Mouse (Mus musculus) layer of hippocampus, adult 6 months (tissue): ENCODE results near the gene Zfp184. TPM values are rescaled to one million over a fixed set of nuclear protein-coding genes. Genes with fewer than 3 reads are reported as not detected.
A peak's percentile ranks its signal among the peaks of the same experiment; 100 is the strongest.

Experiments
- long read RNA-seq, 2 experiments: library from polyadenylated mRNA; unstranded; transcript quantifications; one replicate each; pipeline ENCODE4 v2.0.0; 2019 to 2020
- microRNA-seq: library from miRNA; unstranded; fragments of <30 nt; microRNA quantifications from one replicate; pipeline ENCODE4 v1.2.0, GENCODE M21; 2020
- polyA plus RNA-seq: library from polyadenylated mRNA; unstranded; fragments of <200 nt; fragmentation: Nextera tagmentation; gene quantifications from 2 replicates; pipeline ENCODE4 v1.2.3, GENCODE M21; 2021

Gene Zfp184
- polyA plus RNA-seq, result 0.98 and 1.5 TPM in 2 replicates
- long read RNA-seq, experiment 1, partial matches to known transcripts, result 0 of 5 reads
- long read RNA-seq, experiment 1, other reads (novel, unspliced or antisense), result 2 of 5 reads
- long read RNA-seq, experiment 2, transcript Zfp184-202 (6 exons, 3,198 nt), result minor isoform, 9 of 25 reads
- long read RNA-seq, experiment 2, transcript Zfp184-205 (6 exons, 2,703 nt), result major isoform, 10 of 25 reads
- long read RNA-seq, experiment 2, partial matches to known transcripts, result 1 of 25 reads
- long read RNA-seq, experiment 2, other reads (novel, unspliced or antisense), result 3 of 25 reads

DNA sequence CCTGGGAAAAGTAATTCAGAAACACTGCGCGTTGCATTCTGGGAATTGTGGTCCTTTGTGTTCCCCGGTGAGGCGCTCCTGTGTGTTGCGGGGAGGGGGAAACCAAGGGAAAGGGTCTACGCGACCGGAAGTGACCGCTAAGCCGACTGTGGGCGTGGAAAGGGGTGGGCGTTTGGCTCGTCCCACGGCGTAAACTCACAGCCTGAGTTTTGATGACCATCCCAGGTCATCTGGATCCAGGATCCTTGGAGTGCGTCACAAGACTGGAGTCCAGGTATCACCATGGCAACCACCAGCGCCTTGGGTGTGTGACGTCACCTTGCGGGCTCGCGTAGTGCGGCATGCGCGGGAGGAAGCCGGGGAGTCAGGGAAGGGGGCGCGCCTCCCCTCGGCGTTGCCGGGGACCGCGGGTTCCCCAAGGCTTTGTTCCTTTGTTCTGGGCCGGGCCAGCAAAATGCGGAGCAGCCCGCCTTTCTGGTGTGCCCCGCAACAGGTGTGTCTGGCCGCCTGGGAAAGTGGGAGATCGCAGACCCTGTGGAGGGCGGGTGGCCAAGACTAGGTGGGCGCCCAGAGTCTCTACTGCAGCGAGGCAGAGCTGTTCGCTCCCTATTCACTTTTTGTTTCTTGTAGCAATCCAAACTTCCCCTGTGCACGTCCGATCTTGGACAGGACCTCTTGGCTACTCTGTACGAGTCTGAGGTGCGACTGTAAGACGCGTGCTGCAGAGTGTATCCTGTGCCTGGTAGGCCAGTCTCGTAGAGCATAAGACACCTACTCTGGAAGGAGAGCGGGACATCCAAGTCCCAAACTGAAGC, at the start of gene Zfp184:
Gene Zfp184 (plus strand): TSS at position 169 of the 815 bp plus-strand sequence.

DNA sequence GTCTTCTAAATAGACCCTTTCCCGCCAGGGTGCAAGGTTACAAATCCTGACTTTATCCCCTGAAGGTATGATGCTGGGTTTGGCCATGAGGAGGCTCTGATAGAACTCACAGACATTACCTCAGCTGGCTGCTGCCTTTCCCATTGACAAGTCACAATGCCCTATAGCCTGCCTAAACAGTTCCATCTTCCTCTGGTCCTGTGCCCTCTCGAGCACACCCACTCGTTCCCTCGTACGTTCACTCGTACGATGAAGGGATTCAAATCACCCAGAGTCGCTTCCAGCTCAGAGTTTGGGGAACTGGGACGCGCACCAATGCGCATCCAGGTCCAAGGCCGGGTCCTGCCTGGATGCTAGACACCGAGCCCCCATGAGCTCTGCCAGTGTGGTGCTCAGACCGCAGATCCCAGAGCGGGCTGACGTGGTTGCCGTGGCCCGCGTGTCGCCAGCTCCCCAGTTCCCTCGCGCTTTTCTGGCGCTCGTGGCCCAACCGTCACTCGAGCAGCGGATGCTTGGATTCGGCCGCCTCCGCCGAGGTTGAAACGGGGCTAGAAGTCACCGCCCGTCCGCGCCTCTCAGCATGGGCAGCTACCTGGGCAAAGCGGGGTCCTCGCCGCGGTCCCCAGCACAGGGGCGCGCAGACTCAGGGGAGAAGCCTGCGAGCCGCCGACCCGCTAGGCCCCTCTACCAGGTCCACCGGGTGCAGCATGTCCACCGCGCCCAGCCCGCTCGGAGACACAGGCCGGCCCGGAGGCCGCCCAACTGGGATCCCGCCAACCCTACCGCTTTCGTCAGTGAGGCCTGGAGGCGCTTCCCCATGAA, 36.3 kb downstream of the Zfp184 start, which contains the start of gene Pom121l2:
Gene Pom121l2 (plus strand): TSS at position 214 of the 822 bp plus-strand sequence.

DNA sequence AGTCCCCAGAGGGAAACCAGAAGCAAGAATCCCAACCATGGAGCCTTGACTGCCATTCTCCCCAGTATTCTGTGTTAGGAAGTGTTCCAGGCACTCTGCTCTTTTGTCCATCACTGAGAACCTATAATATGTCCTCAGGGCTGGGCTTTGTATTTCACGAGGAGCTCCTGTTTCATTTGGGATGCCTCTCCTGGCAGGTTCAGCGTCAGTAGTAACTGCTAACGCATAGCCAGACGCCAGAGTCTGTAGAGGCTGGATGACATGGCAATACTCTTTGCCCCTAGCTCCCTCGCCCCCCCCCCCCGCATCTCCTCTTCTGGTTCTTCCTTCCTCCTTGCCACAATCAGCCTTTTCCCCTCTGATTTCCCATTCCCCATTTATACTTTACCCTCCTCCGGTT, 64.7 kb downstream of the Zfp184 start, which contains the start of gene Prss16:
Gene Prss16 (minus strand): TSS at position 101 of the 400 bp plus-strand sequence.

Small RNAs within 50 kb of the gene (microRNA-seq; reads per million reads assigned to microRNA genes)
- 1.3 reads per million for gene Gm44456
- gene Mir1983, result 672 reads per million, percentile 78 among the genes with 10 or more reads in this experiment

Other genes starting within 250 kb of the Zfp184 start
- gene Olfr1359, start 247.0 kb upstream of the Zfp184 start, polyA plus RNA-seq, result not detected in 2 replicates
- gene Hist1h2bl, start 229.0 kb upstream of the Zfp184 start, polyA plus RNA-seq, result 0.80 and 1.4 TPM in 2 replicates
- gene Hist1h2ai, start 228.7 kb upstream of the Zfp184 start, polyA plus RNA-seq, result 1.4 TPM in 1 of 2 replicates, not detected in the other
- gene Hist1h3h, start 227.4 kb upstream of the Zfp184 start, polyA plus RNA-seq, result not detected in 2 replicates
- 0.44 TPM in 1 of 2 replicates, not detected in the other for gene Hist1h2bm, start 223.1 kb upstream of the Zfp184 start, polyA plus RNA-seq
- gene Hist1h4j, start 210.0 kb upstream of the Zfp184 start, polyA plus RNA-seq, result 1.3 and 2.3 TPM in 2 replicates
- gene Hist1h4k, start 194.6 kb upstream of the Zfp184 start, polyA plus RNA-seq, result 3.9 and 4.5 TPM in 2 replicates
- gene Hist1h2ak, start 191.3 kb upstream of the Zfp184 start, polyA plus RNA-seq, result 1.2 TPM in 1 of 2 replicates, not detected in the other
- gene Hist1h2bn, start 191.0 kb upstream of the Zfp184 start, polyA plus RNA-seq, result 1.3 and 2.1 TPM in 2 replicates
- gene Hist1h1b, start 164.5 kb upstream of the Zfp184 start, polyA plus RNA-seq, result 0.41 and 1.0 TPM in 2 replicates
- gene Hist1h3i, start 161.7 kb upstream of the Zfp184 start, polyA plus RNA-seq, result 1.8 and 4.4 TPM in 2 replicates
- gene Hist1h2an, start 157.9 kb upstream of the Zfp184 start, polyA plus RNA-seq, result not detected in 2 replicates
- gene Hist1h2bp, start 157.6 kb upstream of the Zfp184 start, polyA plus RNA-seq, result not detected in 2 replicates
- 1.3 and 1.5 TPM in 2 replicates for gene Hist1h2bq, start 134.9 kb upstream of the Zfp184 start, polyA plus RNA-seq
- not detected in 2 replicates for gene Hist1h2ao, start 134.6 kb upstream of the Zfp184 start, polyA plus RNA-seq
- gene Hist1h4m, start 133.3 kb upstream of the Zfp184 start, polyA plus RNA-seq, result 3.4 and 7.0 TPM in 2 replicates
- gene Hist1h4n, start 112.9 kb upstream of the Zfp184 start, polyA plus RNA-seq, result 2.8 and 2.9 TPM in 2 replicates
- gene Hist1h2ap, start 111.6 kb upstream of the Zfp184 start, polyA plus RNA-seq, result 64.1 and 77.9 TPM in 2 replicates
- 1.2 TPM in 1 of 2 replicates, not detected in the other for gene Hist1h2br, start 111.4 kb upstream of the Zfp184 start, polyA plus RNA-seq
- 0.09 TPM in 1 of 2 replicates, not detected in the other for gene Pom121l2, start 36.1 kb downstream of the Zfp184 start, polyA plus RNA-seq
- gene Prss16, start 64.6 kb downstream of the Zfp184 start, polyA plus RNA-seq, result 1.5 TPM in 2 replicates
- not detected in 2 replicates for gene Hist1h2ah, start 90.5 kb downstream of the Zfp184 start, polyA plus RNA-seq
- 0.39 and 0.97 TPM in 2 replicates for gene Hist1h2bk, start 90.8 kb downstream of the Zfp184 start, polyA plus RNA-seq
- gene Hist1h4i, start 96.3 kb downstream of the Zfp184 start, polyA plus RNA-seq, result 7.9 and 15.8 TPM in 2 replicates
- gene Hist1h2ag, start 97.8 kb downstream of the Zfp184 start, polyA plus RNA-seq, result 0.65 TPM in 1 of 2 replicates, not detected in the other
- 1.7 TPM in 1 of 2 replicates, not detected in the other for gene Hist1h2bj, start 98.1 kb downstream of the Zfp184 start, polyA plus RNA-seq
- not detected in 2 replicates for gene Vmn1r188, start 139.3 kb downstream of the Zfp184 start, polyA plus RNA-seq
- not detected in 2 replicates for gene Vmn1r189, start 160.7 kb downstream of the Zfp184 start, polyA plus RNA-seq
- not detected in 2 replicates for gene Vmn1r191, start 238.9 kb downstream of the Zfp184 start, polyA plus RNA-seq
- gene Vmn1r192, start 246.0 kb downstream of the Zfp184 start, polyA plus RNA-seq, result not detected in 2 replicates